In genomic region chr8:127552161-127552595, GRCm38 (mm10) we compare ENCODE assay signal across 8 mouse cellular contexts.
A peak's percentile ranks its signal among the peaks of the same experiment; 100 is the strongest.
DNase-seq lines count a peak whose midpoint lies in the region; ATAC-seq lines count a peak whose summit lies in the region.

No protein-coding gene starts in this region.

- H3K9ac ChIP-seq in neural tube, embryonic 12.5 days, result no peak overlapping the region
- no peak overlapping the region for H3K9ac ChIP-seq in intestine, embryonic 16.5 days (ENCODE audit: low read depth, low read length)

- no peaks in the 10 kb centered on the region for H3K9me3 ChIP-seq in neural tube, embryonic 12.5 days
- H3K9me3 ChIP-seq in intestine, embryonic 16.5 days (ENCODE audit: control insufficient read depth, low read length), result no peaks in the 10 kb centered on the region

- intact Hi-C loops in left cerebral cortex, postnatal 4 days (cut with DNase I), result no loop called here
- intact Hi-C loops in heart, postnatal 25 days (cut with DNase I), result no loop called here

- no peak overlapping the region for H3K4me3 ChIP-seq in neural tube, embryonic 12.5 days
- H3K4me3 ChIP-seq in intestine, embryonic 16.5 days (ENCODE audit: low read length), result no peak overlapping the region

- peak overlapping the region; percentile 25; the same call in 1 of the 2 replicates for H3K4me2 ChIP-seq in neural tube, embryonic 12.5 days (replicated peaks)
- no peak overlapping the region for H3K4me2 ChIP-seq in intestine, embryonic 16.5 days (ENCODE audit: low read depth, low read length)

- peak overlapping the region; percentile 42; the same call in 1 of the 2 replicates for H3K27ac ChIP-seq in neural tube, embryonic 12.5 days
- no peak overlapping the region for H3K27ac ChIP-seq in intestine, embryonic 16.5 days (ENCODE audit: low read length)

- no peaks in the 10 kb centered on the region for H3K36me3 ChIP-seq in neural tube, embryonic 12.5 days
- H3K36me3 ChIP-seq in intestine, embryonic 16.5 days (ENCODE audit: control insufficient read depth, insufficient read depth, low read length), result no peaks in the 10 kb centered on the region

- peak; percentile 84 for ATAC-seq in granulocyte monocyte progenitor cell, adult 5-6 weeks (replicated peaks; ENCODE audit: poor library complexity, severe bottlenecking)
- ATAC-seq in neural tube, embryonic 12.5 days (ENCODE audit: low FRiP score, low read depth), result peak; percentile 79
- ATAC-seq in erythroblast, adult 5-6 weeks (replicated peaks; ENCODE audit: low FRiP score, poor library complexity, severe bottlenecking), result no peak
- ATAC-seq in intestine, embryonic 16.5 days, result no peak

- DNase-seq in right cerebral cortex, adult 18-20 months, result peak; percentile 23
- no peak for DNase-seq in right cerebral cortex, postnatal 36 days (ENCODE audit: low spot score in 2 of 2)
- peak; percentile 24 for DNase-seq in left cerebral cortex, postnatal 4 days
- no peak for DNase-seq in heart, postnatal 25 days (ENCODE audit: low spot score)

- H3K27me3 ChIP-seq in neural tube, embryonic 12.5 days (replicated peaks), result no peaks in the 10 kb centered on the region
- no peaks in the 10 kb centered on the region for H3K27me3 ChIP-seq in intestine, embryonic 16.5 days (replicated peaks; ENCODE audit: control insufficient read depth, insufficient read depth, low read length)

- 38% methylated on average over 11 of the region's 11 CpGs for WGBS in neural tube, embryonic 12.5 days
- WGBS in intestine, embryonic 16.5 days, result 61% methylated on average over 11 of the region's 11 CpGs

- H3K4me1 ChIP-seq in neural tube, embryonic 12.5 days, result peaks cover 24% of the 10 kb centered on the region
- no peaks in the 10 kb centered on the region for H3K4me1 ChIP-seq in intestine, embryonic 16.5 days (ENCODE audit: control insufficient read depth, insufficient read depth, low read length)

Comparison
In these comparisons a context has a peak if more than half of its experiments do, and no peak if none do; other contexts are left out.
1. DNase-seq: peak in right cerebral cortex, adult 18-20 months (single experiment) and left cerebral cortex, postnatal 4 days (single experiment); none in right cerebral cortex, postnatal 36 days (0 of 2) and heart, postnatal 25 days (single experiment).
2. ATAC-seq: peak in granulocyte monocyte progenitor cell, adult 5-6 weeks (single experiment) and neural tube, embryonic 12.5 days (single experiment); none in erythroblast, adult 5-6 weeks (single experiment) and intestine, embryonic 16.5 days (single experiment).